Mouse (Mus musculus) mesoderm, embryonic 11.5 days (tissue): Measurements from ENCODE around the gene Creg2.
"Not testable (repeated sequence)": the region's sequence is repeated elsewhere in the genome, so short reads cannot be mapped to it uniquely, and the experiment has no call there.

ENCODE experiments used
- DNase-seq: peaks from one replicate; pipeline ENCODE4 v3.0.0-alpha.2; 2012; ENCODE audit warnings: low read depth, low spot score

Gene Creg2

GRCm38 (mm10) chr1:39651241-39651548 lies at the start of gene Creg2:
TSS of gene Creg2 (minus strand) at chr1:39651474.
- DNase-seq = no peak

GRCm38 (mm10) chr1:39700599-39701273 lies 49.5 kb upstream of the Creg2 start:
- no peak for DNase-seq

DNA sequence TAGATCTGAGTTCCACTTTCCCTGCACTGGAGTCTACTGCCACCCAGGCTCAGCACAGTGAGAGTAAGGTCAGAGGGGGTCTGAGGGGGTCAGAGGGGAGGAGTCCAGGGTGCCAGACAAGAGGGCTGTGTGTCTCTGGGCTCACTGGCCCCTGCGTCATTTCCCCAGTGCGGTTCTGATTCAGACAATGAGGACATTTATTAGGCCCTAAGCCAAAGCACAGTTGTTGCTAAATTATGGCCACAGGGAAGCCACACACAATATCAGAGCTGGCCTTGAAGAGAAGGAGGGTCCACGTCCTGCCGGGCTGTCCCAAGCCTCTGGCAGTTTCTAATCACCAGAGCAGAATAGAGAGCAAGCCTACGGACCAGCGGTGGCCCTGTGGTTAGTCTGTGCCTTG lies 47.2 kb upstream of the Creg2 start:
- DNase-seq = no peak

- no peak for DNase-seq
These were observed 43.9 kb upstream of the Creg2 start for GRCm38 (mm10) chr1:39695198-39695597.

DNA sequence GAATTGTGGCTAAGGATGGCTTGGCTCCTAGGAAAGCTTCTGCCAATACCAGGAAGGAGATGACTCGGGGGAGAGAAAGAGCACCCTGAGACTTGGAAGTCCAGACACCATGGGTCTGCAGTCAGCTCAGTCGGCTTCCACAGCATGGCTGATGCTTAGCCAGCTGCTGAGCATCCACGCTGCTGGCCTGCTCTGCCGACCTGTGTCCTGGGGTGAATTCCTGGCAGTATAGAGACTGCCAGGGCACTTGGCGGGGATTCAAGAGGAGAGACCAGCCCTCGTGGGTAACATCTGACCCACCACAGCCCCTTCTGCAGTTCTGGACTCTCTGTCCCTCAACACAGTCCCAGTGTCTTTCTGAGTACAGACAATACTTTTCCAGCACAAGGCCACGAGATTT lies 43.5 kb upstream of the Creg2 start:
- DNase-seq = no peak

- DNase-seq = no peak
These were observed 40.7 kb upstream of the Creg2 start for GRCm38 (mm10) chr1:39691974-39692373.

GRCm38 (mm10) chr1:39691061-39691460 lies 39.8 kb upstream of the Creg2 start:
- no peak for DNase-seq

DNA sequence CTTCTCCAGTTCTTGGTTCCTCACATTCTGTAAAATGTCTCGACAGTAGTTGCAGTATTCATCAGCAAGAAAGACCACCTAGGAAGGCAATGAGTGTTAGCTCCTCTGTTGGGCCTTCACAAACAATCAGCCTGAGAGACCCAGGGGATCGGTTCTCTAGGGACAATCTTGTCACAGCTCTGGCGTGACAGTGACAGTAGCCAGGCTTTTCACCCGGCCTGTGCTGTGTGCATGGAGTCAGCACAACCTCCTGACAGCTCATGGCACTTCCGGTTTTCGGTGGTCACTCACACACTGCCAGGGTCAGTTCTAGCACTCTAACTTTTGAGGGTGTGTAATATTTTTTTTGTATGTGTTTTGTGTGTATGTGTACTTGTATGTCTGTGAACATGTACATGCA lies 37.3 kb upstream of the Creg2 start:
- DNase-seq = no peak

GRCm38 (mm10) chr1:39687279-39687678 lies 36.0 kb upstream of the Creg2 start:
- DNase-seq = no peak

DNA sequence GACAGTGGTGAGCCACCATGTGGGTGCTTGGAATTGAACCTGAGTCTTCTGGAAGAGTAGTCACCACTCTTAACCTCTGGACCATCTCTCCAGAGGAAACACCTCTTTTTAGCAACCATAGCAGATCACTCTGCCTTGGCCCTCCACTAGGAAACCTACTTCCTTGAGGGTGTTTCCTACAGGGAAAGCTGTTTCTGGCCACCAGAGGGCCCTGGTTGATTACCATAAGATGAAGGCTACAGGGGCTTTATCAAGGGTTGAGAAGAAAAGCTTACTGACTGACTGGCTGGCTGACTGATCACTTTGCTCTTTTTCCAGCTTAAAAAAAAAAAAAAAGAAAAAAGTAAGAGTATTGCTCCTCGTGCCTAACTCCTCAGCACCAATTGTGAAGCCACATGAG lies 34.6 kb upstream of the Creg2 start:
- peak; percentile 78 for DNase-seq

- DNase-seq = no peak
These were observed 30.4 kb upstream of the Creg2 start for GRCm38 (mm10) chr1:39681638-39682037.

DNA sequence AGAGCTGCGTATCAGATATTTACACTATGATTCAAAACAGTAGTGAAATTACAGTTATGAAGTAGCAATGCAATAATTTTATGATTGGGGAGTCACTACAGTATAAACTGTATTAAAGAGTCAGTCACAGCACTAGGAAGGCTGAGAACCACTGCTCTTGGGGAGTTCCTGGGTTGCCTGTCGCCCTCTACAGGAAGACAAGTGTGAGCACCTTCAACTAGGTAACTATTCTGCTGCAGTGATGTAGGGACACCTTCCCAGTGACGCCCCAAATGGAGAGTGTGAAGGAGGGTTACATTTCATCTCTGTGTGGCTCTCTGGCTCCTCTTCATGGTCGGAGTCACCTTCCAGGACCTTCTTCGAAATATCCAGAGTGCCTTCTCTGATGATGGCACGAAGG lies 29.3 kb upstream of the Creg2 start:
- no peak for DNase-seq

- no peak for DNase-seq
These were observed 27.6 kb upstream of the Creg2 start for GRCm38 (mm10) chr1:39678883-39679282.

- no peak for DNase-seq
These were observed 25.1 kb upstream of the Creg2 start for GRCm38 (mm10) chr1:39676221-39676876.

DNA sequence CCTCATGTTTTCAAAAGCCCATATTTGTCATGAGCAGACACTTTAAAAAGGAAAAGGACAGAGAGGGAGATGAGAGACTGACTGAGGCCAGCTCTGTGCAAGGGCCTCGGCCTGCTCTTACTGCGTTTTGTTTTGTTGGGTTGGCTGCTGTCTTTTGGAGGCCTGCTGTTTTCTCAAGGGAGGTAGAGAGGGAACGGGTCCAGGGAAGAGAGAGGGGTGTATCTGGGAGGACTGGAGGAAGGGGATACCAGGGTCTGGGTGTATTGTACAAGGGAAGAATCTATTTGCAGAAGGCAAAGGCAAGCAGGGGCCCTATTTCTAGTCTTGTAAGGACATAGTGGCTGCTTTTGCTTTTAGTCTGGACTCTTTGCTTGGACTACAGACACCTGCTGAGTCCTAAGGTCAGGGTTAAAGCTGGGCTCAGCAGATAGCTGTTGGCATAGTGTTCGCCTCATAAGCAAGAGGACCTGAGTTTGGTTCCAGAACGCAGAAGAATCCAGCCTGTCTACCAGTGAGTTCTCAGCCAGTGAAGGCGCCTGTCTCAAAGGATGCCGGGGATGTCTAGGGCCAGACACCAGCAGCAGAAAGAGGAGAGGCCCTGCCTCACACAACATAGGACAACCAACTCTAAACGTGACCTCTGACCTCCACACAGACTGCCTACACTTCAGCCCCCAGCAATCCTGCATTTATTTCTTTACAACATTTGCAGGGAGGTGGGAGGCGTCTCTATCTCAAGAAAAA lies 21.3 kb upstream of the Creg2 start:
- DNase-seq = no peak

DNA sequence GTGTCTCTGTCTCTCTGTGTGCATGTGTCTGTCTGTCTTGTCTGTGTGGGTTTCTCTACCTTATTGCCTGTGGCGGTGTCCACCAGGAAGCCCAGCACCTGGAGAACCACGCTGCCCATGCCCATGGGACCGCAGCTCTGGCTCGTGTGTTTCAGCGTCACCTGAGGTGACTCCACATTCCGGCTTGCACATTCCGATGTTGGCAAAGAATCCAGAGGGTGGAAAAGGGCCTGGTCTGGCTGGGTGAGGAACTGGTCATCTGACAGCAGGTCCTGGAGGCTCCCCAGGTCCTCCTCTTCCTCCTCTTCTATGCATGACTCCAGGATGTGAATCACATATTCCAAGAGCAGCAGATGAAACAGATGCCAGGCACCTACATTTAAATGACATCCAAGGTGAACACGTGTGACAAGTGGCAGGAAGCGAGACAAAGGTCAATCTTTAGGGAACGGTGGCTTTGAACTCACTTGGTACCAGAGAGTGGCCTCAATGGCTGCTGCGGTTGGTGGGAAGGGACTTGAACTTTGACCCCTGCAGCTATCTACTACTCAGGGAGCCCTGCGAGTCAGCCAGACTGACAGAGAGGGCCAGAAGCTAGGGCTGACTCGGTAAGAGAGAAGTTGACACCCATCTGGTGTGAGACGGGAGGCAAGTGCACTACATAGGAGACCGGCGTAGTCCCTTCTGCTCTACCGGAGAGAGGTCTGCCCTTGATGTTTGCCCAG lies 19.1 kb upstream of the Creg2 start:
- peak; percentile 22 for DNase-seq

DNA sequence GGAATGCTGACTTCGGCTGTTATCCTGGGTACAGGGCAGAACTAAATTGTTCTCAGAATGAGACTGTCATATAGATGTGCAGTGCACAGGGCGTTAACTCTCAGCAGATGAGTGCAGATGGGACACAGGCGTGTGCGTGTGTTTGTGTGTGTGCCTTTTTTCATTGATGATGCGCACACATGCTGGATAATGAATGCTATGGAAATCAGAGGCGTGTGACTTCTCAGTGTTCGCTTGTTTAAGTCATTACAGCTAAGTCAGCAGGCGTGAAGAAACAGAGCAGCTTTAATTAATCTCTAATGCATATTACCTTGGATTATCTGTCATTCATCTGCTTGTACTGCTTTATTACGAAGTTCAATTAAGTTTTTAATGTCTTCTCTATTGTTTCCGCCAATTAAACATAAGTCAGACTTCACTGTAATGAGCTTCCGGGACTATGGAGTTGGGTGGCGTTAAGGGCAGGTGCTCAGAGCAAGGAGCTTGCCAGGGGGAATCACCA lies 15.5 kb upstream of the Creg2 start:
- DNase-seq = no peak

DNA sequence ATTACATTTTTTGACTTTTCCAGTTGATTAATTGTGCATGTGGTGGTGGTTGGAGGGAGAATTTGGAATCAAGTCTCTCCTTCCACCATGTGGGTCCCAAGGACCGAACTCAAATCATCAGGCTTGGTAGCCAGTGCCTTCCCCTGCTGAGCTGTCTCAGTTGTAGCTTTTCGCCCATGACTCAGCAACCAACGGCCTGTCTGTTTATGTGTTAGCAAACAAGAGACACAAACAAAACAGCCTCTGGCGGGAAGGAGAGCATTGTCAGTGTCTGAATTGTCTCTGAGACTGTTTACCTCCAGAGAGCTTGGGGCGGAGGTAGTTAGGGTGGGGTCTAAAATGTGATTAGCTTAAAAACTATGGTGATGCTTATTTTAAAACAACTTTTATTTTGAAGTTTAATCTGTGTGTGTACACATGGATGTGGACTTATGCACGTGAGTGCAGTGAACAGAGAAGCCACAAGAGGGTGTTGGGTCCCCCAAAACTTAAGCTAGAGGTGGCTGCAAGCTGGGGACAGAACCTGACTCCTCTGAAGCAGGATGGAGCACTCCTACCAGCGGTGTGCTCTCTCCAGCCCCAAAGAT lies 12.9 kb upstream of the Creg2 start:
- no peak for DNase-seq

- DNase-seq = no peak
These were observed 11.8 kb upstream of the Creg2 start for GRCm38 (mm10) chr1:39663050-39663449.

DNA sequence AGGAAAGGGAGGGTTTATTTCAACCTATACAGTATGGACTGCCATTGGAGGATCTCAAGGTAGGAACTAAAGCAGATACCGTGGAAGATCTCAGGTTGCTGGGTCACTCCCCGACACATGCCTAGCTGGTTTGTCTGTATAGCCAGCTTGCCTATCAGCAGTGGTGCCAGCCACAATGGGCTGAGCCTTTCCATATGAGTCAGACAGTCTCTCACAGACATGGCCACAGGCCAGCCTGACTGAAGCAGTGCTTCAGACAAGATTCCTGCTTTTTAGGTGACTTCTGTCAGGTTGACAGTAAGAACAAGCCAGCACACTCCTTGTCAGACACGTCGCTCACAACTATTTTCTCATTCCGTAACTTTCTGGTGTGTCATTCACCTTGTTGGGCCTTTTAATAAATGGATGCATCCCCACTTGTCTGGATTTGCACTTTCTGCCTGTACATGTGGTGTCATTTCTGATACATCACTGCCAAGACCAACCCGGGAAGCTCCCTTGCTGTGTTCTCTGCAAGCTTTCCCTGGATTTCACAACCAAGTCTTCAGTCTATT lies 5.8 kb upstream of the Creg2 start:
- DNase-seq = no peak

DNA sequence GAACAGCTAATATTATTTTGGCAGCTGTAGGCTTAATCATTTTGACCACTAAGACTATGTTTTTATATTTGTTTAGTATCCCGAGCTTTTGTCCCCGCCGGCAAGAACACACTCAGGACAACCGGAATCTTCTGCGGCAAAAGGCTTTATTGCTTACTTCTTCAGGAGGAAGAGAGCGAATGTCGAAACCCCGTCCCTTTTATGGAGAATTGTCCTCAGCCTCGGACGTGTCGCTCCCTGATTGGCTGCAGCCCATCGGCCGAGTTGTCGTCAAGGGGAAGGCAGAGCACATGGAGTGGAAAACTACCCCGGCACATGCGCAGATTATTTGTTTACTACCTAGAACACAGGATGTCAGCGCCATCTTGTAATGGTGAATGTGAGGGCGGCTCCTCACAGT lies 3.6 kb upstream of the Creg2 start:
- not testable (repeated sequence) for DNase-seq
